In the genomic region with DNA sequence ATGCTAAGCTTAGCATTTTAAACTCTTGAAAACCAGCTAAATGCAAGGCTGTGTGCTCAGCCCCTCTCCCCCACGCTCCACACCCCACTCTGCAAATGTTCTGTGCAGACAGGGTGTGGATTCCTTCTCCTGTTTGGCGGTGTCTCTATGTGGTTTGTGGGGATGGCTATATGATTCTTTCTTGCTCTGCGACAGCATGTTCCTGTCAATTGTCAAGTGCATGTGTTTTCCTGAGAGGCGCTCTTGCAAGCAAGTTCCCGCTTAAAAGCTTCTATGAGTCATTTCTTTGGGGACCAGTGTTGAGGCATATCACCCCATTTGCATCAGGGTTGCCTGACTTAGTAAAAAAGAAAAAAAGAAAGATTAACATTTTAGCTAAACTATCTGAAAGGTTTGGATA, we compare ENCODE assay signal across 12 mouse cellular contexts.
A peak's percentile ranks its signal among the peaks of the same experiment; 100 is the strongest.
DNase-seq lines count a peak whose midpoint lies in the region; ATAC-seq and TF ChIP-seq lines count a peak whose summit lies in the region.
"Had no signal": no experiment of that assay in that cellular context is flagged by ENCODE, and none has a peak within 500 bp of the region (broad histone marks: within the 10 kb centered on the region; RNA-seq: fewer than 3 reads in every experiment).

No protein-coding gene starts in this region.

- no peak overlapping the region for H3K9ac ChIP-seq in kidney, postnatal 0 days (ENCODE audit: low read depth, low read length)
- no peak overlapping the region for H3K9ac ChIP-seq in MEL (ENCODE audit: control insufficient read depth, low read depth, low read length, poor library complexity, severe bottlenecking)
- H3K9ac ChIP-seq in neural tube, embryonic 15.5 days (replicated peaks): no peak overlapping the region
- H3K9ac ChIP-seq: liver, embryonic 13.5 days had no signal

- no peaks in the 10 kb centered on the region for H3K79me2 ChIP-seq in MEL (ENCODE audit: control insufficient read depth, insufficient read depth, low read length, poor library complexity)

- no peak for TF ChIP-seq CTCF in kidney, postnatal 0 days (IDR thresholded peaks at IDR 0.05; ENCODE audit: low read depth)
- TF ChIP-seq CTCF in MEL (IDR thresholded peaks at IDR 0.05 in 2 of 3, conservative IDR thresholded peaks at IDR 0.05 in 1 of 3; ENCODE audit: control insufficient read depth in 1 of 3, insufficient read depth in 1 of 3, low read depth in 2 of 3, low read length in 3 of 3, poor library complexity in 1 of 3, severe bottlenecking in 1 of 3): peak in 1 of 3 experiments; percentile 13; a peak in 1 of 6 replicates

- H3K9me3 ChIP-seq in kidney, postnatal 0 days (replicated peaks; ENCODE audit: low read length): no peaks in the 10 kb centered on the region
- H3K9me3 ChIP-seq in MEL (replicated peaks; ENCODE audit: insufficient read depth, low read length): no peaks in the 10 kb centered on the region
- H3K9me3 ChIP-seq in neural tube, embryonic 15.5 days (replicated peaks): no peaks in the 10 kb centered on the region
- H3K9me3 ChIP-seq: liver, embryonic 13.5 days had no signal

- H3K36me3 ChIP-seq in kidney, postnatal 0 days (ENCODE audit: insufficient read depth, low read length): no peaks in the 10 kb centered on the region
- peaks cover 0 to 15% of the 10 kb centered on the region in 2 experiments; a peak in 2 of 4 replicates for H3K36me3 ChIP-seq in MEL (ENCODE audit: control insufficient read depth in 1 of 2, insufficient read depth in 2 of 2, low read length in 2 of 2)
- no peaks in the 10 kb centered on the region for H3K36me3 ChIP-seq in neural tube, embryonic 15.5 days
- H3K36me3 ChIP-seq: liver, embryonic 13.5 days had no signal

- H3K27ac ChIP-seq in kidney, postnatal 0 days: no peak overlapping the region
- no peak overlapping the region for H3K27ac ChIP-seq in MEL (ENCODE audit: control insufficient read depth, low read depth, low read length)
- H3K27ac ChIP-seq in neural tube, embryonic 15.5 days (replicated peaks): no peak overlapping the region
- H3K27ac ChIP-seq: liver, embryonic 13.5 days; macrophage had no signal

- peak; percentile 38 for DNase-seq in kidney, postnatal 0 days (ENCODE audit: low spot score)
- DNase-seq in kidney, adult 9 months: no peak
- peak; percentile 50 for DNase-seq in CD4-positive helper T cell, adult 2 months (ENCODE audit: low read depth, low spot score)
- DNase-seq in MEL (ENCODE audit: low read depth, low spot score): peak; percentile 48
- DNase-seq in thymus, adult 18-20 months: peak; percentile 3 to 19
- no peak for DNase-seq in cerebellum, adult 8-10 months
- DNase-seq: adrenal gland, adult 8-10 months; gastrocnemius, postnatal 25 days; liver, embryonic 13.5 days had no signal

- WGBS in kidney, postnatal 0 days: 56% methylated on average over 5 of the region's 5 CpGs
- WGBS in neural tube, embryonic 15.5 days: 71% methylated on average over 5 of the region's 5 CpGs

- no peak overlapping the region for H3K4me2 ChIP-seq in kidney, postnatal 0 days (ENCODE audit: low read length)
- no peak overlapping the region for H3K4me2 ChIP-seq in neural tube, embryonic 15.5 days
- H3K4me2 ChIP-seq: liver, embryonic 13.5 days had no signal

- TF ChIP-seq POLR2A in MEL (IDR thresholded peaks at IDR 0.05; ENCODE audit: control insufficient read depth in 1 of 2, insufficient read depth in 1 of 2, low read depth in 1 of 2, low read length in 2 of 2, poor library complexity in 1 of 2): no peak

- TF ChIP-seq RAD21 in MEL (IDR thresholded peaks at IDR 0.05; ENCODE audit: low read depth, low read length): peak; percentile 25

- no peaks in the 10 kb centered on the region for H3K27me3 ChIP-seq in kidney, postnatal 0 days (ENCODE audit: insufficient read depth, low read length)
- H3K27me3 ChIP-seq in MEL (ENCODE audit: control insufficient read depth in 1 of 2, insufficient read depth in 2 of 2, low read length in 2 of 2): no peaks in the 10 kb centered on the region
- no peaks in the 10 kb centered on the region for H3K27me3 ChIP-seq in neural tube, embryonic 15.5 days (replicated peaks)
- H3K27me3 ChIP-seq: liver, embryonic 13.5 days had no signal

- no peak overlapping the region for H3K4me3 ChIP-seq in kidney, postnatal 0 days (replicated peaks; ENCODE audit: low read depth, low read length)
- no peak overlapping the region for H3K4me3 ChIP-seq in MEL (ENCODE audit: control insufficient read depth in 1 of 2, insufficient read depth in 1 of 2, low read depth in 2 of 2, low read length in 2 of 2)
- no peak overlapping the region for H3K4me3 ChIP-seq in neural tube, embryonic 15.5 days (replicated peaks)
- H3K4me3 ChIP-seq: erythroblast, embryonic 14.5 days; liver, embryonic 13.5 days had no signal

- no peak for ATAC-seq in kidney, postnatal 0 days (replicated peaks; ENCODE audit: low FRiP score, low read depth)
- ATAC-seq in neural tube, embryonic 15.5 days (ENCODE audit: low FRiP score): no peak

- TF ChIP-seq EP300 in MEL (IDR thresholded peaks at IDR 0.05; ENCODE audit: low read depth in 1 of 2, low read length in 2 of 2): no peak

- 0 out of 2 replicates have a peak, but pooled peaks cover 4% of the 10 kb centered on the region for H3K4me1 ChIP-seq in kidney, postnatal 0 days (replicated peaks; ENCODE audit: insufficient read depth, low read length)
- peaks cover 2 to 16% of the 10 kb centered on the region in 2 experiments; a peak in 3 of 4 replicates for H3K4me1 ChIP-seq in MEL (ENCODE audit: control insufficient read depth in 1 of 2, insufficient read depth in 2 of 2, low read length in 2 of 2)
- H3K4me1 ChIP-seq in neural tube, embryonic 15.5 days: peaks cover 8% of the 10 kb centered on the region

TF ChIP-seq in MEL, 35 proteins besides CTCF, POLR2A, EP300 and RAD21:
- no peak for TF ChIP-seq UBTF (IDR thresholded peaks at IDR 0.05; ENCODE audit: borderline replicate concordance, insufficient read depth, low read depth, low read length)
- TF ChIP-seq SMC3 (IDR thresholded peaks at IDR 0.05; ENCODE audit: low read depth, low read length): peak; percentile 30
- TF ChIP-seq MAX (IDR thresholded peaks at IDR 0.05; ENCODE audit: low read length): peak; percentile 73

Comparison
In these comparisons a context has a peak if more than half of its experiments do, and no peak if none do; other contexts are left out.
1. DNase-seq: peak in kidney, postnatal 0 days (single experiment), CD4-positive helper T cell, adult 2 months (single experiment), MEL (single experiment) and thymus, adult 18-20 months (2 of 2); none in kidney, adult 9 months (single experiment) and cerebellum, adult 8-10 months (single experiment).